Mouse (Mus musculus) stomach, embryonic 14.5 days (tissue): Measurements from ENCODE around the gene Mettl7b. TPM values are rescaled to one million over a fixed set of nuclear protein-coding genes. Genes with fewer than 3 reads are reported as not detected.

Experiments
- ATAC-seq: fragments of 200-750 bp; cut with Nextera tagmentation; 2 replicates; pipeline ENCODE4 v1.8.0; 2017; ENCODE audit warnings: low read depth, moderate TSS enrichment; ENCODE audit not compliant: insufficient number of reproducible peaks, insufficient read depth, low FRiP score
- H3K27ac ChIP-seq: fragments of 300-500 bp; sonication (generic); 2 replicates; pipeline ENCODE4 v1.5.1; 2014; ENCODE audit warnings: mild to moderate bottlenecking, low read length, moderate library complexity, mixed read lengths
- H3K27me3 ChIP-seq: fragments of 300-500 bp; sonication (generic); 2 replicates; pipeline ENCODE4 v1.6.1; 2014; ENCODE audit warnings: low read length, control low read depth, mixed read lengths; ENCODE audit not compliant: control insufficient read depth, insufficient read depth
- H3K36me3 ChIP-seq: fragments of 300-500 bp; sonication (generic); 2 replicates; pipeline ENCODE4 v1.6.1; 2014; ENCODE audit warnings: mild to moderate bottlenecking, control low read depth, low read length, moderate library complexity, mixed read lengths; ENCODE audit not compliant: control insufficient read depth, insufficient read depth
- H3K4me1 ChIP-seq: fragments of 300-500 bp; sonication (generic); 2 replicates; pipeline ENCODE4 v1.6.1; 2014; ENCODE audit warnings: low read length, control low read depth, mixed read lengths; ENCODE audit not compliant: control insufficient read depth, insufficient read depth
- H3K4me2 ChIP-seq: fragments of 300-500 bp; sonication (generic); replicated peaks from 2 replicates; pipeline ENCODE4 v1.6.1; 2014; ENCODE audit warnings: low read depth, low read length, control low read depth
- H3K4me3 ChIP-seq: fragments of 300-500 bp; sonication (generic); 2 replicates; pipeline ENCODE4 v1.5.1; 2014; ENCODE audit warnings: low read depth, low read length, control low read depth
- H3K9ac ChIP-seq: fragments of 300-500 bp; sonication (generic); replicated peaks from 2 replicates; pipeline ENCODE4 v1.6.1; 2014; ENCODE audit warnings: low read depth, mild to moderate bottlenecking, control low read depth, low read length, moderate library complexity, mixed read lengths
- H3K9me3 ChIP-seq: fragments of 300-500 bp; sonication (generic); 2 replicates; pipeline ENCODE4 v1.6.1; 2016; ENCODE audit warnings: low read depth, low read length, control low read depth; ENCODE audit not compliant: control insufficient read depth
- whole genome bisulfite sequencing: fragments of 180-500 bp; shearing (Covaris S2); extraction: QIAGEN DNeasy Blood & Tissue Kit; methylation state at CpG from one replicate; pipeline ENCODE4 v1.1.7; 2014; 5-methylcytosine and 5-hydroxymethylcytosine counted together
- polyA plus RNA-seq: library from polyadenylated mRNA; unstranded; fragments of >200 nt; fragmentation: Nextera tagmentation; extraction: Ambion mirVana; gene quantifications from 2 replicates; pipeline ENCODE4 v1.2.1, GENCODE M21; 2014

Mettl7b gene
- polyA plus RNA-seq, 1 experiment from 2014 or later: not detected

DNA sequence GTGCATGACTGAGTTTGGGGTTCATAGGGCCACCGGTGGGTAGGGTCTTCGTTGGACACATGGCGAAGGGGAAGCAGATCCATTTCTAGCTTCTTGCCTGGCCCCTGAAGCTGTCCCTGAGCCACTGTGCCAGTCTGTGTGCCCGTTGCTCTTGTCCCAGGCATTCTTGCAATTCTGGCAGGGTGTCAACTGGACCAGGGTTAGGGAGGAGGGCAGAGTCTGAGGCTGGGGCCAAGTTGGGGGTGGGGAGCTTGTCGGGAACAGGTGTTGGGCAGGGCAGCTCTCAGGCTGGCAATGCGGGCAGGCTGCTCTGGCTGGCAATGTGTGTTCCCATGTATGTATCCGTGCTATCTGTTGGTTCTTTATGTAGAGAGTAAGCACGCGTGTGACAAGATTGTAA lies 22.3 kb downstream of the Mettl7b start:
- Histone ChIP-seq H3K4me1 (no peaks in the 10 kb centered on the region), H3K9me3 (no peaks in the 10 kb centered on the region), H3K27me3 (peaks cover 17% of the 10 kb centered on the region), H3K4me3 (no peak overlapping the region), H3K27ac (no peak overlapping the region), H3K9ac (no peak overlapping the region), H3K4me2 (no peak overlapping the region), H3K36me3 (no peaks in the 10 kb centered on the region)
- WGBS: 82% methylated on average over 9 of the region's 9 CpGs
- ATAC-seq: no peak

DNA sequence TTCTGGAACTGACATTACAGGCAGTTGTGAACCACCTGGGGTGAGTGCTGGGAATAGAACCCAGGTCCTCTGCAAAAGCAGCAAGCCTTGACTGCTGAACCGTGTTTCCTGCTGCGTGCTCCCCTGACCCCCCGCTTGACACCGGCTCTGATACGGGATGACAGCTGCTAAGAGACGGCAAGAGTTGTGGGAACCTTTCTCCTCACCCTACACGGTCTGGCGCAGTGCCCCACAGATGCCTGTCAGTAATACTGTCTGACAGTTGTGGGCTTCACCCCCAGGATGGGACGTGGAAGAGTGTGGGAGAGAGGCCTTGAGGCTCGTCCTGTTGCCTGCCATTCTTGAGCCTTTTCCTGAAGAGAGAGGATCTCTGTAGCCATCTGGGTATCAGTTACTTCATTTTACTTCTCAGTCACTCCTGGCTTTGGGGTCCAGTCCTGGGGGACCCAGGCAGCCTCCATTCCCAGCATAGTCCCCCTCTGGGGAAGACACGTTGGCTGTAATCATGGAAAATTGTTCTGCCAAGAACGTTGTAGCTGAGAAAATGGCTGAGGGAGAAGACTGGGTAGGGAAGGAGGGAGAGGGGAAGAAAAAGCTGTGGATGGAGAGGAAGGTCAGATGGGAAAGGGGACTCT lies 22.9 kb downstream of the Mettl7b start:
- H3K27ac ChIP-seq: no peak overlapping the region
- no peak for ATAC-seq
- no peaks in the 10 kb centered on the region for H3K9me3 ChIP-seq
- no peaks in the 10 kb centered on the region for H3K4me1 ChIP-seq
- no peak overlapping the region for H3K4me2 ChIP-seq
- H3K36me3 ChIP-seq: no peaks in the 10 kb centered on the region
- peaks cover 22% of the 10 kb centered on the region for H3K27me3 ChIP-seq
- no peak overlapping the region for H3K4me3 ChIP-seq
- 72% methylated on average over 12 of the region's 12 CpGs for WGBS
- no peak overlapping the region for H3K9ac ChIP-seq

DNA sequence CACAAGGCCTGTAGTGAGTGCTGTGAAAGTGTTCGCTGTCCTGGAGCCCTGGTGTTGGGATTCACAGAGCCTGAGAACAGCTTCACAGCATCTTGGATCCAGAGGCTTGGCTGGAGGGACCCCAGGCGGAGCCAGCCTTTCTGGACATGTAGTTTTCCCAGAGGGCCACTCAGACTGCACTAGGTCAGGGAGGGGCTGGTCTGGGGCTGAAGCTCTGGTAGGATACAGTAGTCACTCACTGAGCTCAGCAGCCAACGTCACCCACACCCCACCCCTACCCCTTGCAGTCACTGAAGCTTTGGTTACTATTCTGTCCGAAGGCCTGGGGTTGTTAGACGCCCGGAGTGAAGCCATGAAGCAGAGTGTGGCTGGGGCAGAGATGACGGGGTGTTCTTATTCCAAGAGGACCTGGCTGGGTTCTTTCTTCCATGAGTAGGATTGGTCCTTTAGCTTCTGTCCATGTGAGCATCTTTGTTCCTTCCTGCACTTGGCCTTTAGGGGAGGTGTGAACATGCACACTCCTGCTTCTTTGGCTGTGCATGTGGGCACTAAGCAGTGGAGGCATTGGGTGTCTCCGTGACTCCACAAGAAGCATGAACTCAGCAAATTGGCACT lies 24.9 kb downstream of the Mettl7b start:
- WGBS: 68% methylated on average over 8 of the region's 8 CpGs
- H3K27ac ChIP-seq: no peak overlapping the region
- no peaks in the 10 kb centered on the region for H3K36me3 ChIP-seq
- H3K4me2 ChIP-seq: no peak overlapping the region
- no peaks in the 10 kb centered on the region for H3K4me1 ChIP-seq
- no peak for ATAC-seq
- H3K9ac ChIP-seq: no peak overlapping the region
- H3K9me3 ChIP-seq: no peaks in the 10 kb centered on the region
- peaks cover 24% of the 10 kb centered on the region for H3K27me3 ChIP-seq
- no peak overlapping the region for H3K4me3 ChIP-seq

DNA sequence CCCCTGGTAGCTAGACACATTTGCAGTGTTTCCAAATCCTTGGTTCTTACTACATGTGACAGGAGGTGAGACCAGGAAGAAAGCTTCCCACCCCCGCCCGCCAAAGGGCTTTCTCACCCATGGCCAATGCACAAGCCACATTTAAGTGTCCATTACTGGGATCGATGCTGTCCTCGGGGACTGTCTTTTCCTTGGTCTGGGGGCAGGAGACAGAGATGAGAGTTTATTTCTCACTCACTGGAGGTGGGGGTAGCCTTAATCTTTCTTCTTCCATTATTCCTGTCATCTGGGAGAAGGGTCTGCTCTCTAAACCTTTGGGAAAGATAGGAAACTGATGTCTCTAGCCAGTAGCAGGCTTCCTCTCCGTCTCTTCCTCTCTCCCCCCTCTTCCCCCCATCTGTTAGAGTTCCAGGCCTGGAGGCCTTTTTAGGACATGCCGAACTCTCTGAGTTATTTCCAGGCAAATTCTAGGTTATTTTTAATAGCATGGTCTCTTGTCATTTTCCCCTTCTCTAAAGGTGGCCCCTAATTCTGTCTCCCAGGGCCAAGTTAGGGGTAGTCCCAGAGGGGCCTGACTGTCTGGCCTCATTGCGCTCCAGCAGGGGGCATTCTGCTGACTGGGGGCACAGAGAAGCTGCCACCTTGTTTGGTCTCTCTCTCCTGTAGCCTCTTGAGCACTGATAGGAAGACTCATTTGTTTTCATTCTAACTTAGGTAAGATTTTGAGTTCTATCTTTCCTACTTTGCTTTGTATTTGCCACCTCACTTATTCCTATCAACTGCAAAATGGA lies 25.6 kb downstream of the Mettl7b start:
- no peaks in the 10 kb centered on the region for H3K36me3 ChIP-seq
- ATAC-seq: no peak
- no peaks in the 10 kb centered on the region for H3K9me3 ChIP-seq
- H3K9ac ChIP-seq: no peak overlapping the region
- WGBS: 69% methylated on average over 7 of the region's 7 CpGs
- H3K4me2 ChIP-seq: no peak overlapping the region
- no peaks in the 10 kb centered on the region for H3K4me1 ChIP-seq
- H3K27me3 ChIP-seq: peaks cover 24% of the 10 kb centered on the region
- no peak overlapping the region for H3K4me3 ChIP-seq
- H3K27ac ChIP-seq: no peak overlapping the region

DNA sequence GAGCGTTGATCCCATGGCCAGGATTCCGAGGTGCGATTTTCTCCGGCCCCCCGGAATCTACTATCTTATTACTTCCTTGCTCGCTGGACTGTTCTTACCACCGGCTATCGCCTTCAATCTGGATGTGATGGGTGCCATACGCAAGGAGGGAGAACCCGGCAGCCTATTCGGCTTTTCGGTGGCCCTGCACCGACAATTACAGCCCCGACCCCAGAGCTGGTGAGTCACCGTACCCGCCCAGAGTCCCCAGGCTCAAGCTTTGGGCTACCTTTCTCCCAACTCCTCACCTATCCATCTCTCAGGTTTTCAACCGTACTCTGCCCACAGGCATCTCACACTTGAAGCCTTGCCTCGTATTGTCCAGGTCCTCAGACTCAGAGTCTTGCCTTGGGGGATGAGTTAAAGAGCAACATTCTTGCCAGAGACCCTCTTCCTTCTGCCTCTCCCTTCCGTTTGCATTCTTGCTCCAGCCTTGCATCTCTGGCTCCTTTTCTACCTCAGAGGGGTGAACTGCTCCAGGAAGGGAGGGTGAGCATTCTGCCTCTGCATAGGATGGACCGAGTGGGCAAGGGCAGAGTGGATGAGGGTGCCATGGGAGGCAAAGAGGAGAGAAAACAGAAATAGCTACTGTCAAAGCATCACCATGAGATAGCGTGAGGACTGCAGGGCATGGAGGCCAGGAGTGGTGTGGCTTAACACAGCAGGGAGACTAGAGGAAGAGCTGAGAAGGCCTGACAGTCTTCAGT lies 26.6 kb downstream of the Mettl7b start:
- 3% methylated on average over 21 of the region's 21 CpGs for WGBS
- ATAC-seq: no peak; the same call in 1 of the 2 replicates
- Histone ChIP-seq H3K9ac (no peak overlapping the region), H3K9me3 (no peaks in the 10 kb centered on the region), H3K36me3 (no peaks in the 10 kb centered on the region), H3K27ac (no peak overlapping the region), H3K27me3 (peaks cover 24% of the 10 kb centered on the region), H3K4me2 (peak overlapping the region; percentile 75), H3K4me1 (no peaks in the 10 kb centered on the region), H3K4me3 (peak overlapping the region; percentile 31)

DNA sequence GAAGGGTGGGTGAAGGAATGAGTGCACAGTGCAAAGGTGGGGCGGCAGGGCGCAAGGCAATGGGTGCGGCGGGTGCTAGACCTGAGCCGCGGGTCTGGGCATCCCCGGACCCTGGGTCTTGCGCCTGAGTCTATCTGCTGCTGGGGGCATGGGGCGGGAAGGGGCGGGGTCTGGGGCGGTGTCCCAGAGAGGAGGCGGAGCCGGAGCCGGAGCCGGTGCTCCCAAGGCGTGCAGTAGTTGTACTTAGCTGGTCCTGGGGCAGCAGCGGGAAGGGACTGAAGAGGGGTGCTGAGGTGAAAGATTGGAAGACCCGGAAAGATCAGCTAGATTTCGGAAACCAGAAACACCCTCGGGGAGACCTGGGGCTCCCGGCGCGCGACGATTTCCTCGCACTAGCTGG lies 27.2 kb downstream of the Mettl7b start, which contains the start of gene Itga7:
Itga7 (plus strand) TSS at position 245 of the 400 bp plus-strand sequence.
- H3K36me3 ChIP-seq: no peaks in the 10 kb centered on the region
- H3K4me1 ChIP-seq: no peaks in the 10 kb centered on the region
- no peak within 1 kb of the TSS for H3K9ac ChIP-seq
- H3K27me3 ChIP-seq: peaks cover 24% of the 10 kb centered on the region
- peak within 1 kb of the TSS; percentile 31 for H3K4me3 ChIP-seq
- no peaks in the 10 kb centered on the region for H3K9me3 ChIP-seq
- H3K27ac ChIP-seq: no peak within 1 kb of the TSS
- ATAC-seq: peak; percentile 76; the same call in 1 of the 2 replicates
- 2% methylated on average over 26 of the region's 26 CpGs for WGBS
- H3K4me2 ChIP-seq: peak within 1 kb of the TSS; percentile 75

DNA sequence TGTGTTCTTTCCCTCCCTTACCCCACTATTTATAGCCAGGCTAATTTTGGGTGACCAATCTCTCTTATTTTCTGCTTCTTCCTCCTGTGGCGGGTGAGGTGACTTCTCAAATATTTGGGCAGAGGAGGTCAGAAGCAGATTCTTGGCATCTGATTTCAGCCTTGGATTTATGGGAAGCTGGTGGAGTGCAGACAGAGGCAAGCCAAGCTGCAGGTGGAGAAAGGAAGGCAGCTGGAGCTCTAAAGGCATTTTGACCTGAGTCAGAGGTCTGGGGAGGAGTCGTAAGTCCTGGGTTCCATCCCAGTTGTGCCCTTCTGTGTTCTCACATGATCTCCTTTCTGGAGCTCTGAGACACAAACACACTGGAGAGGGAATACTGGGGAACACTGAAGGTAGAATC lies 29.3 kb downstream of the Mettl7b start:
- H3K4me2 ChIP-seq: no peak overlapping the region
- no peaks in the 10 kb centered on the region for H3K36me3 ChIP-seq
- no peaks in the 10 kb centered on the region for H3K4me1 ChIP-seq
- H3K9me3 ChIP-seq: no peaks in the 10 kb centered on the region
- no peak overlapping the region for H3K4me3 ChIP-seq
- H3K27me3 ChIP-seq: peaks cover 24% of the 10 kb centered on the region
- WGBS: 48% methylated on average over 2 of the region's 2 CpGs
- no peak overlapping the region for H3K9ac ChIP-seq
- no peak for ATAC-seq
- no peak overlapping the region for H3K27ac ChIP-seq
